Mouse (Mus musculus) heart, adult 2 months (tissue): ENCODE results near the gene Phf14.

Experiments used
- CTCF ChIP-seq: fragments of 200-600 bp; IDR thresholded peaks from 2 replicates; pipeline ENCODE4 v1.8.1; 2022; ENCODE audit warnings: antibody characterized with exemption, mild to moderate bottlenecking, moderate library complexity
- POLR2A ChIP-seq: fragments of 200-500 bp; IDR thresholded peaks from 2 replicates; pipeline ENCODE4 v1.6.1; 2011; ENCODE audit warnings: mild to moderate bottlenecking, low read depth, low read length, control low read depth; ENCODE audit not compliant: insufficient read depth

DNA sequence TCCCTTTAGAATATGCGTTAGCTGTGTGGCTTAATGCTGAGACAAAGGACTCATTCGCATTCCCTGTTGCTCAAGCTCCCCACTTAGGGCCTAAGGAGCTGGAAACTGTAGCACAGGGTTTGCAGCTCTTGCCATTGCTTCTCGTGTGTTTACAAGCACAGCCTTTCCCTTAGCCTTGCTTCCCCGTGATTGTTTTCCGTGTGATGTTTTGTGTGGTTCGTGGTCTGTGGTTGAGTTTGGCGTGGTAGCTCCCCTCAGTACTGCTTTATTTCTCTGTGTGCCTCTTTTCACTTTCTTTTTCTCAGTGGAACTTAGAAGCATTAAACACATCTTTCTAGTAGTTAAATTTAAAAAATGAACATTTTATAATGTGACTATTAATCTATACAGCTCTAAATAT, 130.7 kb downstream of the Phf14 start:
- TF ChIP-seq CTCF: no peak
- no peak for TF ChIP-seq POLR2A
